Mouse (Mus musculus) liver, embryonic 14.5 days (tissue): ENCODE measurements around the gene Ranbp3l.

Experiments
- CTCF ChIP-seq: IDR thresholded peaks from 2 replicates; pipeline ENCODE4 v1.5.1; 2016; ENCODE audit warnings: antibody characterized with exemption, low read depth, control low read depth
- EP300 ChIP-seq: IDR thresholded peaks from 2 replicates; pipeline ENCODE4 v1.6.1; 2016; ENCODE audit warnings: antibody characterized with exemption, low read depth

- no peak for TF ChIP-seq EP300
- no peak for TF ChIP-seq CTCF
Measured at GRCm38 (mm10) chr15:9075608-9076200, 108.0 kb downstream of the Ranbp3l start.
